Mouse (Mus musculus): Measurements from ENCODE around the gene Olfr1504.
"Not testable (repeated sequence)": the region's sequence is repeated elsewhere in the genome, so short reads cannot be mapped to it uniquely, and the experiment has no call there.

Olfr1504 gene

GRCm38 (mm10) chr19:13897828-13898227, at the start of gene Olfr1504:
Gene Olfr1504 (minus strand): TSS chr19:13897928.
- Histone ChIP-seq H3K36me3 (ENCODE audit: control insufficient read depth, insufficient read depth, low read length, poor library complexity, severe bottlenecking) (no peaks in the 10 kb centered on the region), H3K27me3 (ENCODE audit: control insufficient read depth, insufficient read depth, low read length, poor library complexity, severe bottlenecking) (no peaks in the 10 kb centered on the region)
- no peak for DNase-seq (ENCODE audit: low read depth, low spot score)

- Histone ChIP-seq H3K36me3 (ENCODE audit: control insufficient read depth, insufficient read depth, low read length, poor library complexity, severe bottlenecking) (no peaks in the 10 kb centered on the region), H3K27me3 (ENCODE audit: control insufficient read depth, insufficient read depth, low read length, poor library complexity, severe bottlenecking) (no peaks in the 10 kb centered on the region)
- no peak for DNase-seq (ENCODE audit: low read depth, low spot score)
Measured at GRCm38 (mm10) chr19:13913230-13913629, 15.5 kb upstream of the Olfr1504 start, which contains the start of gene Olfr1505. Gene Olfr1505 (plus strand): TSS chr19:13913530.

GRCm38 (mm10) chr19:13861495-13861894, 36.2 kb downstream of the Olfr1504 start, which contains the start of gene Olfr1502:
Gene Olfr1502 (plus strand): TSS chr19:13861795.
- Histone ChIP-seq H3K36me3 (ENCODE audit: control insufficient read depth, insufficient read depth, low read length, poor library complexity, severe bottlenecking) (no peaks in the 10 kb centered on the region), H3K27me3 (ENCODE audit: control insufficient read depth, insufficient read depth, low read length, poor library complexity, severe bottlenecking) (no peaks in the 10 kb centered on the region)
- no peak for DNase-seq (ENCODE audit: low read depth, low spot score)

DNA sequence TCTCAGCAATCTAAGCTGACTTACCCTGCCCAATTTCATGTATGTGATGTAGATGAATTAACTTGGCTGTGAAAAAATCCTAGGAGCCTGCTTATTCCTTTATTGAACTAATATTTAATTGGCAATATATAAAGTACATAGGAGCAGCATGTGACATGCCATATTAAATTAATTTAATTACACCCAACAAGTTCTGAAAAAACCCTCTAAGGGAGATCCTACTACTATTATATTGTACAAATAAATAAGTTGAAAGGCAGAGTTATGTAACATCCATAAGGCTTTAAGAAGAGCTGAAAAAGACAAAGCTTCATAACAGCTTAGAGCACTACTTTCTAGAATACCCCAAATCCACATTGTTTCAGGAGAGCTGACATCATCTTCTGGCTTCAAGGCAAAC, 47.1 kb downstream of the Olfr1504 start, which contains the start of gene Olfr1501:
Olfr1501 (minus strand) TSS at position 101 of the 400 bp plus-strand sequence.
- not testable (repeated sequence) for H3K27me3 ChIP-seq (ENCODE audit: control insufficient read depth, insufficient read depth, low read length, poor library complexity, severe bottlenecking); H3K36me3 ChIP-seq (ENCODE audit: control insufficient read depth, insufficient read depth, low read length, poor library complexity, severe bottlenecking); DNase-seq (ENCODE audit: low read depth, low spot score)

Data from splenic B cell, adult 2 months (primary cell).